8 mouse cellular contexts compared by ENCODE assay signal in genomic region chr4:43530581-43530980, GRCm38 (mm10). TPM values are rescaled to one million over a fixed set of nuclear protein-coding genes. Genes with fewer than 3 reads are reported as not detected.
DNase-seq lines count a peak whose midpoint lies in the region; ATAC-seq lines count a peak whose summit lies in the region.

No protein-coding gene starts in this region.

- H3K27me3 ChIP-seq in forebrain, embryonic 10.5 days (ENCODE audit: poor library complexity, severe bottlenecking): peaks cover 18% of the 10 kb centered on the region
- H3K27me3 ChIP-seq in forebrain, embryonic 13.5 days: peaks cover 12% of the 10 kb centered on the region
- no peaks in the 10 kb centered on the region for H3K27me3 ChIP-seq in heart, embryonic 16.5 days (ENCODE audit: control insufficient read depth, insufficient read depth, low read length)

- H3K4me2 ChIP-seq in forebrain, embryonic 13.5 days: no peak overlapping the region
- no peak overlapping the region for H3K4me2 ChIP-seq in heart, embryonic 16.5 days (ENCODE audit: low read depth, low read length)

- no peaks in the 10 kb centered on the region for H3K9me3 ChIP-seq in forebrain, embryonic 10.5 days
- no peaks in the 10 kb centered on the region for H3K9me3 ChIP-seq in forebrain, embryonic 13.5 days (replicated peaks)
- no peaks in the 10 kb centered on the region for H3K9me3 ChIP-seq in heart, embryonic 16.5 days (replicated peaks; ENCODE audit: control insufficient read depth, low read length)

- peaks cover 49% of the 10 kb centered on the region for H3K36me3 ChIP-seq in forebrain, embryonic 10.5 days (replicated peaks)
- peaks cover 46% of the 10 kb centered on the region for H3K36me3 ChIP-seq in forebrain, embryonic 13.5 days (ENCODE audit: poor library complexity, severe bottlenecking)
- peaks cover 48% of the 10 kb centered on the region for H3K36me3 ChIP-seq in heart, embryonic 16.5 days (ENCODE audit: control insufficient read depth, insufficient read depth)

- no peak overlapping the region for H3K9ac ChIP-seq in forebrain, embryonic 13.5 days
- no peak overlapping the region; the same call in 1 of the 2 replicates for H3K9ac ChIP-seq in heart, embryonic 16.5 days (ENCODE audit: low read length)

- no peak overlapping the region for H3K4me3 ChIP-seq in forebrain, embryonic 10.5 days
- H3K4me3 ChIP-seq in forebrain, embryonic 13.5 days: no peak overlapping the region
- H3K4me3 ChIP-seq in heart, embryonic 16.5 days (ENCODE audit: low read length): no peak overlapping the region

- no peaks in the 10 kb centered on the region for H3K4me1 ChIP-seq in forebrain, embryonic 10.5 days
- H3K4me1 ChIP-seq in forebrain, embryonic 13.5 days: no peaks in the 10 kb centered on the region
- peaks cover 10% of the 10 kb centered on the region; the same call in 1 of the 2 replicates for H3K4me1 ChIP-seq in heart, embryonic 16.5 days (ENCODE audit: control insufficient read depth, insufficient read depth, low read length)

- ATAC-seq in forebrain, embryonic 13.5 days: no peak
- ATAC-seq in heart, embryonic 16.5 days (replicated peaks; ENCODE audit: extremely low read depth, insufficient read depth, low FRiP score): no peak; the same call in 1 of the 2 replicates

- H3K27ac ChIP-seq in forebrain, embryonic 10.5 days: no peak overlapping the region
- H3K27ac ChIP-seq in forebrain, embryonic 13.5 days: no peak overlapping the region
- H3K27ac ChIP-seq in heart, embryonic 16.5 days (ENCODE audit: low read length): peak overlapping the region; percentile 23; the same call in 1 of the 2 replicates

- peak; percentile 72 for DNase-seq in forebrain, embryonic 10.5 days (ENCODE audit: extremely low spot score, low spot score)
- peak; percentile 69 for DNase-seq in adipocyte (ENCODE audit: low spot score)
- peak; percentile 81 for DNase-seq in embryo, embryonic 10.5 days (ENCODE audit: low spot score)
- DNase-seq in layer of hippocampus, adult 9-10 months (ENCODE audit: low spot score): peak; percentile 64
- DNase-seq in lung, postnatal 14 days: peak; percentile 85
- DNase-seq in skeletal muscle tissue, adult 2 months (ENCODE audit: low read depth, low spot score): peak; percentile 84

- 32% methylated on average over 7 of the region's 7 CpGs for WGBS in forebrain, embryonic 10.5 days
- 23% methylated on average over 7 of the region's 7 CpGs for WGBS in forebrain, embryonic 13.5 days
- 16% methylated on average over 7 of the region's 7 CpGs for WGBS in heart, embryonic 16.5 days

RNA-seq across cellular contexts. Expression of gene Tpm2, which starts 7.0 kb away (rescaled TPM):
- polyA plus RNA-seq in forebrain, embryonic 10.5 days (2016; fragmentation: Nextera tagmentation; extraction: Ambion mirVana): 40.0 and 42.6 TPM in 2 replicates
- polyA plus RNA-seq in forebrain, embryonic 13.5 days (2015; fragmentation: Nextera tagmentation; extraction: Ambion mirVana): 11.4 and 12.2 TPM in 2 replicates
- 162 and 177 TPM in 2 replicates for polyA plus RNA-seq in heart, embryonic 16.5 days (2015; fragmentation: Nextera tagmentation; extraction: Ambion mirVana)

RNA-seq across cellular contexts. Expression of gene Car9, which starts 23.8 kb away (rescaled TPM):
- polyA plus RNA-seq in forebrain, embryonic 10.5 days (2016; fragmentation: Nextera tagmentation; extraction: Ambion mirVana): 0.60 and 1.1 TPM in 2 replicates
- 0.40 and 0.80 TPM in 2 replicates for polyA plus RNA-seq in forebrain, embryonic 13.5 days (2015; fragmentation: Nextera tagmentation; extraction: Ambion mirVana)
- 3.5 and 3.8 TPM in 2 replicates for polyA plus RNA-seq in heart, embryonic 16.5 days (2015; fragmentation: Nextera tagmentation; extraction: Ambion mirVana)

RNA-seq across cellular contexts. Expression of gene Arhgef39, which starts 31.1 kb away (rescaled TPM):
- 54.6 and 56.7 TPM in 2 replicates for polyA plus RNA-seq in forebrain, embryonic 10.5 days (2016; fragmentation: Nextera tagmentation; extraction: Ambion mirVana)
- 38.2 and 40.3 TPM in 2 replicates for polyA plus RNA-seq in forebrain, embryonic 13.5 days (2015; fragmentation: Nextera tagmentation; extraction: Ambion mirVana)
- polyA plus RNA-seq in heart, embryonic 16.5 days (2015; fragmentation: Nextera tagmentation; extraction: Ambion mirVana): 38.9 and 43.4 TPM in 2 replicates

RNA-seq across cellular contexts. Expression of gene Creb3, which starts 31.6 kb away (rescaled TPM):
- 32.5 and 34.4 TPM in 2 replicates for polyA plus RNA-seq in forebrain, embryonic 10.5 days (2016; fragmentation: Nextera tagmentation; extraction: Ambion mirVana)
- 61.8 and 65.1 TPM in 2 replicates for polyA plus RNA-seq in forebrain, embryonic 13.5 days (2015; fragmentation: Nextera tagmentation; extraction: Ambion mirVana)
- polyA plus RNA-seq in heart, embryonic 16.5 days (2015; fragmentation: Nextera tagmentation; extraction: Ambion mirVana): 60.3 and 61.8 TPM in 2 replicates

RNA-seq across cellular contexts. Expression of gene Tln1, which starts 31.9 kb away (rescaled TPM):
- 42.5 and 43.0 TPM in 2 replicates for polyA plus RNA-seq in forebrain, embryonic 10.5 days (2016; fragmentation: Nextera tagmentation; extraction: Ambion mirVana)
- 48.0 and 54.7 TPM in 2 replicates for polyA plus RNA-seq in forebrain, embryonic 13.5 days (2015; fragmentation: Nextera tagmentation; extraction: Ambion mirVana)
- polyA plus RNA-seq in heart, embryonic 16.5 days (2015; fragmentation: Nextera tagmentation; extraction: Ambion mirVana): 68.7 and 80.0 TPM in 2 replicates
